Mouse (Mus musculus): ENCODE data around the gene Olfr1023.

DNA sequence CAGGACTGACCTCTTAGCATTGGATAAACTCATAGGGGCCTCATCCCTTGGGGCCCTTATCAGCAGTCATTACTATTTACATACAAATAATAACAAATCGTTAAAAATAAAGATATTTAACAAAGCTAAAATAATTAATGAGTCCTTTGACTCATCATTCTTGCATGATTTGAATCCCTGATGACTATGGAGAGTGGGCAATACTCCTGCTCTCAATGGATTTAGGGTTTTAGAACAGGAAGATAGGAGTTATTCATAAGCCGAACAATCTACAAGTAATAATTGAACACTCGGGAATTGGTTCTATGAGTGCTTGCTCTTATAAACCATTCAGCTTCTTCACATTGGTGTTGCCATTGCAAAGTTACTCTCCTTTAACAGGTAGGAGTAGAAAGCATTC is 35.8 kb downstream of the Olfr1023 start, which contains the start of gene Olfr1026:
- TF ChIP-seq GATA1 (IDR thresholded peaks at IDR 0.05; ENCODE audit: low read length) (no peak), TAL1 (IDR thresholded peaks at IDR 0.05; ENCODE audit: low read length) (no peak)
